Mouse (Mus musculus) forebrain, postnatal 0 days (tissue): ENCODE data around the gene Ube2o. TPM values are rescaled to one million over a fixed set of nuclear protein-coding genes. Genes with fewer than 3 reads are reported as not detected.
A peak's percentile ranks its signal among the peaks of the same experiment; 100 is the strongest.

ENCODE experiments used
- ATAC-seq: fragments of 200-750 bp; cut with Nextera tagmentation; 2 replicates; pipeline ENCODE4 v1.8.0; 2017; ENCODE audit warnings: mild to moderate bottlenecking, moderate library complexity
- DNase-seq: peaks from one replicate; pipeline ENCODE4 v3.0.0-alpha.2; 2015
- H3K27ac ChIP-seq: fragments of 300-500 bp; sonication (generic); 2 replicates; pipeline ENCODE4 v1.5.1; 2014; ENCODE audit warnings: low read depth, mild to moderate bottlenecking, antibody characterized with exemption, low read length, moderate library complexity, mixed read lengths
- H3K27me3 ChIP-seq: fragments of 300-500 bp; sonication (generic); 2 replicates; pipeline ENCODE4 v1.6.1; 2014; ENCODE audit warnings: mild to moderate bottlenecking, low read length, mixed read lengths; ENCODE audit not compliant: insufficient read depth
- H3K36me3 ChIP-seq: fragments of 300-500 bp; sonication (generic); 2 replicates; pipeline ENCODE4 v1.6.1; 2014; ENCODE audit warnings: mild to moderate bottlenecking, moderate library complexity; ENCODE audit not compliant: insufficient read depth
- H3K4me1 ChIP-seq: fragments of 300-500 bp; sonication (generic); 2 replicates; pipeline ENCODE4 v1.6.1; 2014; ENCODE audit warnings: antibody characterized with exemption; ENCODE audit not compliant: insufficient read depth
- H3K4me2 ChIP-seq: fragments of 300-500 bp; sonication (generic); 2 replicates; pipeline ENCODE4 v1.6.1; 2014; ENCODE audit warnings: low read depth, mild to moderate bottlenecking, moderate library complexity
- H3K4me3 ChIP-seq: fragments of 300-500 bp; sonication (generic); 2 replicates; pipeline ENCODE4 v1.5.1; 2014; ENCODE audit warnings: low read depth, low read length, mixed read lengths
- H3K9ac ChIP-seq: fragments of 300-500 bp; sonication (generic); 2 replicates; pipeline ENCODE4 v1.6.1; 2014; ENCODE audit warnings: mild to moderate bottlenecking
- H3K9me3 ChIP-seq: fragments of 300-500 bp; sonication (generic); 2 replicates; pipeline ENCODE4 v1.6.1; 2016; ENCODE audit warnings: low read length
- CTCF ChIP-seq: sonication (generic); IDR thresholded peaks from 2 replicates; pipeline ENCODE4 v1.5.1; 2016; ENCODE audit warnings: antibody characterized with exemption, control low read depth, low read depth
- WGBS: fragments of 180-500 bp; shearing (Covaris S2); extraction: QIAGEN DNeasy Blood & Tissue Kit; methylation state at CpG from one replicate; pipeline ENCODE4 v1.1.7; 2014; 5-methylcytosine and 5-hydroxymethylcytosine counted together
- polyA plus RNA-seq: library from polyadenylated mRNA; unstranded; fragments of >200 nt; fragmentation: Nextera tagmentation; extraction: Ambion mirVana; gene quantifications from 2 replicates; pipeline ENCODE4 v1.2.1, GENCODE M21; 2015
- total RNA-seq: library from RNA; depleted of rRNA; stranded (reverse); fragments of >200 nt; gene quantifications from 2 replicates; pipeline ENCODE4 v1.2.3, GENCODE M21; 2014

The Ube2o gene
- total and polyA plus RNA-seq, 2 experiments from 2014 or later: 32.1 to 94.1 TPM

DNA sequence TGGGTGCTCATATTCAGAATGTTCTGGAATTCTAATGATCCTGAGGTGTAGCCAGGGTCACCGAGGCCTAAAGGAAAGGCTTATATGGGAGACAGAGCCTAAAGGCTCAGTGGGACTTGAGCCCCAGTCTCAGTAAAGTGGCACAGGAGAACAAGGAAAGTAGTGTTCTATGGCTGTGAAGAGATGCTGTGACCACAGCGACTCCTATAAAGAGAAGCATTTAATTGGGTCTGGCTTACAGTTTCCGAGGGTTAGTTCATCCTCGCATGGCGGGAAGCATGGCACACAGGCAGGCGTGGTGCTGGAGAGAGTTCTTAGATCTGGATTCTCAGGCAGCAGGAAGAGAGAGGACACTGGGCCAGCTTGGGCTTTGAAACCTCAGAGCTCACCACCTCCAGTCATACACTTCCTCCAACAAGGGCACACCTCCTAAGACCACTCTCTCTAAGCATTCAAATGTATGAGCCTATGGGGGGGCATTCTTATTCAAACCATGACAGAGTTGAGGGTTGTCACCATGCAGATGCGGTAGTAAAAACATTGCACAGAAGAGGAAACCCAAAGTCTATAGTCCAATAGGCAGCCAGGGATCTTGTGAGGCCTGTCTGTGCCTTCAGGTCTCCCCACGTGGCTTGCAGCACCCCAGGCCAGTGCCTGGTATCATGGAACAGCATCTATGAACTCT lies 52.5 kb downstream of the Ube2o start:
- Histone ChIP-seq H3K4me3 (no peak overlapping the region), H3K27me3 (peaks cover 30% of the 10 kb centered on the region), H3K4me2 (no peak overlapping the region), H3K9ac (no peak overlapping the region), H3K36me3 (no peaks in the 10 kb centered on the region), H3K4me1 (peaks cover 13% of the 10 kb centered on the region), H3K9me3 (no peaks in the 10 kb centered on the region), H3K27ac (no peak overlapping the region)
- 65% methylated on average over 8 of the region's 8 CpGs for WGBS
- DNase-seq (no peak), ATAC-seq (no peak)
- TF ChIP-seq CTCF: no peak

DNA sequence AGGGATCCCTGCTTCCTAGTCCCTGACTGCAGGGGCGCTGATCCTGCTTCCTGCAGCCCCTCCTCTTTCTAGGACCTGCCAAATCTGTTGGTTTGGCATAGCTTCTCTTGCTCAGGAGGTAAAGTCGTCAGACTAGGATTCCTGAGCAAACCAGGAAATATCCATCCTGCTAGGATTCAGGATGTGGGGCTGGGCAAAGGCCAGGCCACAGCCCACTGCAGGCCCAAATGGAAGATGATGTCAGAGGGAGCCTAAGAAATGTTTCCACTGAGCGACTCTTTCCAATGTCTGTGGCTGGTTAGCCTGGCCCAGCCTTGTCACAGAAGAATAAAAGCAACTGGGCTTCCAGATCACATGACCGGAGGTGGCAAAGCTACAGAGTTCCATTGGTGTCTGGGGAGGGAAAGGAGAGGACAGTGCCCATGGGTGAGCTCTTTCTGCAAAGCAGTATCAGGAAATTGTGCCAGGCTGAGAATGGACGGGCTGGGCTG lies 57.5 kb downstream of the Ube2o start:
- DNase-seq: no peak
- Histone ChIP-seq H3K4me1 (peaks cover 6% of the 10 kb centered on the region; the same call in 1 of the 2 replicates), H3K9ac (no peak overlapping the region), H3K36me3 (no peaks in the 10 kb centered on the region), H3K9me3 (no peaks in the 10 kb centered on the region), H3K4me3 (no peak overlapping the region), H3K27ac (no peak overlapping the region), H3K27me3 (no peaks in the 10 kb centered on the region), H3K4me2 (no peak overlapping the region)
- 0 out of 2 replicates have a peak, but pooled peaks have one; percentile 12 for TF ChIP-seq CTCF
- peak; percentile 23; the same call in 1 of the 2 replicates for ATAC-seq
- WGBS: 29% methylated on average over 5 of the region's 5 CpGs

DNA sequence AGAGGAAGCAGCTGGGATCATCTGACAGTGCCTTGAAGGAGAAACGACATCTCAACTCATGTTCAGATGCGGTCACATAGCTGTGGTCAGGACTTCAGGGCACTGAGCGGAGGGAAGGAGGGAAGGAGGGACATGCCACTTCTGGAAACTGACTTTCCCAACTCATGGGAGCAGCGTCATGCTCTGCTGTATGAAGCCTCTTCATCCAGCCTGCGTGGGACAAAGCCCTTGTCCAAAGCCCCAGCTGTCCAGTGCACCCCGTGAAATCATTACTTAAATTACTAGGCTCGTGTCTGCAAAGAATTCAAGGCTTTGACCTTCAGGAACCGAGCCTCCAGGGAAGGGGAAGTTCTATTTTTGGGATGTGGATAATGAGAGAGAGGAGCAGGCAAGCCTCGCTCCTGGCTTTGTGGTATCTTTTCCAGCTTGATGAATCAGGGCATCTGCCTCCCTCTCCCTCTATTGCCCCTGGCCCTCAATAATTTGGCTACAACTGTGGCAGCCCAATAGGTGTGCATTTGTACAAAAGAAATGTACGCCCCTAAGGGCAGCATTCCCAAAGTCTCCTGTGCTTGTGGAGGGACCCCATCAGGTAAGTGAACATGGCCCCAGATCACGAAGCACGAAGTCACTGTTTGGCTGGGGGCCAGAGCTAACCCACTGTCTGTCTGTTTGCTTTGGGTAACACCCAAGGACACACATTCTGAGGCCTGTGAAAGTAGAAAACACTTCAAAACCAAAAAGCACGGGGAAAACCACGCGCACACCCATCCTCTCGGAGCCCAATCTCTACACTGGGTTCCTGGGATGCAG lies 58.2 kb downstream of the Ube2o start:
- ATAC-seq (no peak), DNase-seq (no peak)
- no peak overlapping the region for H3K27ac ChIP-seq
- no peak for TF ChIP-seq CTCF
- H3K4me3 ChIP-seq: no peak overlapping the region
- 53% methylated on average over 16 of the region's 16 CpGs for WGBS
- H3K9ac ChIP-seq: no peak overlapping the region
- no peaks in the 10 kb centered on the region for H3K36me3 ChIP-seq
- H3K4me1 ChIP-seq: peaks cover 6% of the 10 kb centered on the region; the same call in 1 of the 2 replicates
- H3K9me3 ChIP-seq: no peaks in the 10 kb centered on the region
- H3K27me3 ChIP-seq: no peaks in the 10 kb centered on the region
- H3K4me2 ChIP-seq: no peak overlapping the region

DNA sequence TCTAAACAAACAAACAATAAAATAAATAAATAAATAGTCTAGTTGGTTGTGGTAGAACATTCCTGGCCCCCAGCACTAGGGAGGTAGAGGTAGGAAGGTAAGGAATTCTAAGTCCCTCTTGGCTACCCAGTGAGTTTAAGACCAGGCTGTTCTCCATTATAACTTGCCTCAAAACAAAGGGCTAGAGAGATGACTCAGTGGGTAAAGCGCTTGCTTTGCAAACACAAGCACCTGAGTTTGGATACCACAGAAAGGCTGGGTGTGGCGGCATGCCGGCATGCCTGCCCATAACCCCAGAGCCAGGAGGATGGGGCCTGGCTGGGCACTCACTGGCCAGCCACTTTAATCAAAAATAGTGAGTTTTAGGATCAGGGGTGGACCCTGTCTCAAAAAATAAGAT lies 59.2 kb downstream of the Ube2o start:
- H3K9me3 ChIP-seq: no peaks in the 10 kb centered on the region
- H3K27ac ChIP-seq: no peak overlapping the region
- no peaks in the 10 kb centered on the region for H3K27me3 ChIP-seq
- H3K4me3 ChIP-seq: no peak overlapping the region
- no peak for TF ChIP-seq CTCF
- DNase-seq (no peak), ATAC-seq (no peak)
- H3K36me3 ChIP-seq: no peaks in the 10 kb centered on the region
- H3K4me2 ChIP-seq: no peak overlapping the region
- peaks cover 6% of the 10 kb centered on the region; the same call in 1 of the 2 replicates for H3K4me1 ChIP-seq
- no peak overlapping the region for H3K9ac ChIP-seq
- WGBS: 73% methylated on average over 3 of the region's 3 CpGs

DNA sequence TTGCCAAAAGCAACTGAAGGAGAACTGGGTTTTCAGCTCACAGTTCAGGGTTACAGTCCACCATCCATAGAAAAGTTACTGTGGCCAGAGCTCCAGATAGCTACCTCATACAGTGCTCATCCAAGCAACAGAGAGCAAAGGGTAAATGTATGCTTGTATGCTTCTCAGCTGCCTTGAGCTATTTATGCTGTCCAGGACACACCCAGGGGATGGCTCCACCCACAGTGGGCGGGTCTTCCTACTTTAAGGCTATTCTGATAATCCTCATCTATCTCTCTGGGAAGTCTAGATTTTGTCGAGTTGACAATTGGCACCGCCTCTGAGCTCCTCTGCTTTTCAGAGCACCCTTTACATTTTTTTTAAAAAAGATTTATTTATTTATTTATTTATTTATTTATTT lies 60.1 kb downstream of the Ube2o start:
- 68% methylated on average over 3 of the region's 3 CpGs for WGBS
- no peak for ATAC-seq
- Histone ChIP-seq H3K27me3 (no peaks in the 10 kb centered on the region), H3K9ac (no peak overlapping the region), H3K4me3 (no peak overlapping the region), H3K4me1 (peaks cover 6% of the 10 kb centered on the region; the same call in 1 of the 2 replicates), H3K9me3 (no peaks in the 10 kb centered on the region), H3K4me2 (no peak overlapping the region), H3K36me3 (no peaks in the 10 kb centered on the region), H3K27ac (no peak overlapping the region)
- no peak for TF ChIP-seq CTCF
- DNase-seq: no peak

DNA sequence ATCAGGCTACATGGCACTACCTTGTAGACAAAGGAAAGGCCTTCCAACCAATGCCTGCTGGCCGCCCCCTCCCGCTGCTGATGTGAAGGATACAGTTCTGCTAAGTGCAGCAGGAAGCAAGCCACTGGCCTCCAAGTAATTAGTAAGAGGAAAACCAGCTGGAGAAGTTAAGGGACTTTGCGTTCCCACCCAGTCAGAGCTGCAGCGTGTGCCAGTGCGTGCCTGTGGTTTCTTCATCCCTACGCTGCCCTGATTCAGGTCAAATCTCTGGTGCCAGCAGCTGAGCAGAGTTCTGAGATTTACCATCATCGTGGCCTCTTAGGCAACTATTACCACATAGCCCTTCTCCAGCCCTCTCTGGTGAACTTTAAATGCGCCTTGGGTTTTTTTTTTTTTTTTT lies 62.8 kb downstream of the Ube2o start:
- H3K4me1 ChIP-seq: peaks cover 6% of the 10 kb centered on the region; the same call in 1 of the 2 replicates
- H3K36me3 ChIP-seq: no peaks in the 10 kb centered on the region
- H3K9me3 ChIP-seq: no peaks in the 10 kb centered on the region
- ATAC-seq (no peak), DNase-seq (no peak)
- no peaks in the 10 kb centered on the region; the same call in 1 of the 2 replicates for H3K27me3 ChIP-seq
- H3K27ac ChIP-seq: no peak overlapping the region
- WGBS: 79% methylated on average over 8 of the region's 8 CpGs
- no peak overlapping the region for H3K4me2 ChIP-seq
- H3K9ac ChIP-seq: no peak overlapping the region
- H3K4me3 ChIP-seq: no peak overlapping the region
- TF ChIP-seq CTCF: no peak
